Mouse (Mus musculus): ENCODE measurements at regions not wholly inside any gene's neighbourhood (a gene's known extent, or its start where the extent isn't known, plus 50 kb on each side); places are given as distances from the start of the nearest gene placed in this dataset.

- no peak overlapping the region for H3K27ac ChIP-seq (replicated peaks in 1 of 2; ENCODE audit: control insufficient read depth in 1 of 2, insufficient read depth in 1 of 2, low read depth in 2 of 2, low read length in 2 of 2)
- H3K27me3 ChIP-seq (ENCODE audit: control insufficient read depth, insufficient read depth, low read length): no peaks in the 10 kb centered on the region
- H3K36me3 ChIP-seq (ENCODE audit: control insufficient read depth, insufficient read depth, low read length): no peaks in the 10 kb centered on the region
- H3K4me1 ChIP-seq (ENCODE audit: control insufficient read depth in 2 of 2, insufficient read depth in 2 of 2, low read length in 2 of 2): no peaks in the 10 kb centered on the region
- H3K9ac ChIP-seq (ENCODE audit: low read length): no peak overlapping the region
- ATAC-seq (ENCODE audit: insufficient number of reproducible peaks, insufficient read depth, low FRiP score, low read depth): no peak
- H3K4me3 ChIP-seq (ENCODE audit: control insufficient read depth in 1 of 2, insufficient read depth in 1 of 2, low read depth in 1 of 2, low read length in 2 of 2): no peak overlapping the region
- 80% methylated on average over 2 of the region's 2 CpGs for WGBS
- H3K4me2 ChIP-seq (ENCODE audit: low read length): no peak overlapping the region
- no peaks in the 10 kb centered on the region for H3K9me3 ChIP-seq (ENCODE audit: control insufficient read depth, low read length)
These were observed 295.7 kb downstream of the Fut8 start for GRCm38 (mm10) chr12:77533606-77534005.

GRCm38 (mm10) chr12:77534079-77534478 is 296.2 kb downstream of the Fut8 start:
- H3K36me3 ChIP-seq (ENCODE audit: control insufficient read depth, insufficient read depth, low read length): no peaks in the 10 kb centered on the region
- no peak overlapping the region for H3K4me3 ChIP-seq (ENCODE audit: control insufficient read depth in 1 of 2, insufficient read depth in 1 of 2, low read depth in 1 of 2, low read length in 2 of 2)
- no peak for ATAC-seq (ENCODE audit: insufficient number of reproducible peaks, insufficient read depth, low FRiP score, low read depth)
- no peak overlapping the region for H3K27ac ChIP-seq (replicated peaks in 1 of 2; ENCODE audit: control insufficient read depth in 1 of 2, insufficient read depth in 1 of 2, low read depth in 2 of 2, low read length in 2 of 2)
- no peaks in the 10 kb centered on the region for H3K4me1 ChIP-seq (ENCODE audit: control insufficient read depth in 2 of 2, insufficient read depth in 2 of 2, low read length in 2 of 2)
- no peaks in the 10 kb centered on the region for H3K9me3 ChIP-seq (ENCODE audit: control insufficient read depth, low read length)
- no peak overlapping the region for H3K9ac ChIP-seq (ENCODE audit: low read length)
- no peaks in the 10 kb centered on the region for H3K27me3 ChIP-seq (ENCODE audit: control insufficient read depth, insufficient read depth, low read length)
- 60% methylated on average over 3 of the region's 3 CpGs for WGBS
- no peak overlapping the region for H3K4me2 ChIP-seq (ENCODE audit: low read length)

- H3K4me2 ChIP-seq (ENCODE audit: low read length): no peak overlapping the region
- H3K36me3 ChIP-seq (ENCODE audit: control insufficient read depth, insufficient read depth, low read length): no peaks in the 10 kb centered on the region
- ATAC-seq (ENCODE audit: insufficient number of reproducible peaks, insufficient read depth, low FRiP score, low read depth): no peak
- WGBS: 72% methylated on average over 3 of the region's 3 CpGs
- H3K27me3 ChIP-seq (ENCODE audit: control insufficient read depth, insufficient read depth, low read length): no peaks in the 10 kb centered on the region
- no peaks in the 10 kb centered on the region for H3K4me1 ChIP-seq (ENCODE audit: control insufficient read depth in 2 of 2, insufficient read depth in 2 of 2, low read length in 2 of 2)
- H3K9ac ChIP-seq (ENCODE audit: low read length): no peak overlapping the region
- H3K9me3 ChIP-seq (ENCODE audit: control insufficient read depth, low read length): no peaks in the 10 kb centered on the region
- H3K4me3 ChIP-seq (ENCODE audit: control insufficient read depth in 1 of 2, insufficient read depth in 1 of 2, low read depth in 1 of 2, low read length in 2 of 2): no peak overlapping the region
- H3K27ac ChIP-seq (replicated peaks in 1 of 2; ENCODE audit: control insufficient read depth in 1 of 2, insufficient read depth in 1 of 2, low read depth in 2 of 2, low read length in 2 of 2): no peak overlapping the region
These were observed 297.2 kb downstream of the Fut8 start for GRCm38 (mm10) chr12:77535147-77535546.

GRCm38 (mm10) chr12:77537139-77537848 is 299.4 kb downstream of the Fut8 start:
- H3K9ac ChIP-seq (ENCODE audit: low read length): no peak overlapping the region
- H3K27me3 ChIP-seq (ENCODE audit: control insufficient read depth, insufficient read depth, low read length): no peaks in the 10 kb centered on the region
- no peak overlapping the region for H3K4me2 ChIP-seq (ENCODE audit: low read length)
- H3K4me3 ChIP-seq (ENCODE audit: control insufficient read depth in 1 of 2, insufficient read depth in 1 of 2, low read depth in 1 of 2, low read length in 2 of 2): no peak overlapping the region
- no peaks in the 10 kb centered on the region for H3K9me3 ChIP-seq (ENCODE audit: control insufficient read depth, low read length)
- no peak overlapping the region for H3K27ac ChIP-seq (replicated peaks in 1 of 2; ENCODE audit: control insufficient read depth in 1 of 2, insufficient read depth in 1 of 2, low read depth in 2 of 2, low read length in 2 of 2)
- no peak for ATAC-seq (ENCODE audit: insufficient number of reproducible peaks, insufficient read depth, low FRiP score, low read depth)
- no peaks in the 10 kb centered on the region for H3K4me1 ChIP-seq (ENCODE audit: control insufficient read depth in 2 of 2, insufficient read depth in 2 of 2, low read length in 2 of 2)
- 69% methylated on average over 8 of the region's 8 CpGs for WGBS
- no peaks in the 10 kb centered on the region for H3K36me3 ChIP-seq (ENCODE audit: control insufficient read depth, insufficient read depth, low read length)

- Histone ChIP-seq H3K4me2 (ENCODE audit: low read length) (no peak overlapping the region), H3K4me3 (ENCODE audit: control insufficient read depth in 1 of 2, insufficient read depth in 1 of 2, low read depth in 1 of 2, low read length in 2 of 2) (no peak overlapping the region), H3K9ac (ENCODE audit: low read length) (no peak overlapping the region), H3K4me1 (ENCODE audit: control insufficient read depth in 2 of 2, insufficient read depth in 2 of 2, low read length in 2 of 2) (no peaks in the 10 kb centered on the region), H3K27me3 (ENCODE audit: control insufficient read depth, insufficient read depth, low read length) (no peaks in the 10 kb centered on the region), H3K9me3 (ENCODE audit: control insufficient read depth, low read length) (no peaks in the 10 kb centered on the region), H3K27ac (replicated peaks in 1 of 2; ENCODE audit: control insufficient read depth in 1 of 2, insufficient read depth in 1 of 2, low read depth in 2 of 2, low read length in 2 of 2) (no peak overlapping the region), H3K36me3 (ENCODE audit: control insufficient read depth, insufficient read depth, low read length) (no peaks in the 10 kb centered on the region)
- no peak for ATAC-seq (ENCODE audit: insufficient number of reproducible peaks, insufficient read depth, low FRiP score, low read depth)
- WGBS: 84% methylated on average over 10 of the region's 10 CpGs
These were observed 301.9 kb downstream of the Fut8 start for GRCm38 (mm10) chr12:77539661-77540431.

GRCm38 (mm10) chr12:77541051-77541765 is 303.3 kb downstream of the Fut8 start:
- H3K4me3 ChIP-seq (ENCODE audit: control insufficient read depth in 1 of 2, insufficient read depth in 1 of 2, low read depth in 1 of 2, low read length in 2 of 2): no peak overlapping the region
- H3K27me3 ChIP-seq (ENCODE audit: control insufficient read depth, insufficient read depth, low read length): no peaks in the 10 kb centered on the region
- no peak overlapping the region for H3K9ac ChIP-seq (ENCODE audit: low read length)
- no peak overlapping the region for H3K4me2 ChIP-seq (ENCODE audit: low read length)
- no peaks in the 10 kb centered on the region for H3K36me3 ChIP-seq (ENCODE audit: control insufficient read depth, insufficient read depth, low read length)
- H3K9me3 ChIP-seq (ENCODE audit: control insufficient read depth, low read length): no peaks in the 10 kb centered on the region
- ATAC-seq (ENCODE audit: insufficient number of reproducible peaks, insufficient read depth, low FRiP score, low read depth): no peak
- 63% methylated on average over 10 of the region's 10 CpGs for WGBS
- H3K4me1 ChIP-seq (ENCODE audit: control insufficient read depth in 2 of 2, insufficient read depth in 2 of 2, low read length in 2 of 2): no peaks in the 10 kb centered on the region
- no peak overlapping the region for H3K27ac ChIP-seq (replicated peaks in 1 of 2; ENCODE audit: control insufficient read depth in 1 of 2, insufficient read depth in 1 of 2, low read depth in 2 of 2, low read length in 2 of 2)

- Histone ChIP-seq H3K4me1 (ENCODE audit: control insufficient read depth in 2 of 2, insufficient read depth in 2 of 2, low read length in 2 of 2) (no peaks in the 10 kb centered on the region), H3K4me3 (ENCODE audit: control insufficient read depth in 1 of 2, insufficient read depth in 1 of 2, low read depth in 1 of 2, low read length in 2 of 2) (no peak overlapping the region), H3K27ac (replicated peaks in 1 of 2; ENCODE audit: control insufficient read depth in 1 of 2, insufficient read depth in 1 of 2, low read depth in 2 of 2, low read length in 2 of 2) (no peak overlapping the region), H3K36me3 (ENCODE audit: control insufficient read depth, insufficient read depth, low read length) (no peaks in the 10 kb centered on the region), H3K9ac (ENCODE audit: low read length) (no peak overlapping the region), H3K9me3 (ENCODE audit: control insufficient read depth, low read length) (no peaks in the 10 kb centered on the region), H3K27me3 (ENCODE audit: control insufficient read depth, insufficient read depth, low read length) (no peaks in the 10 kb centered on the region), H3K4me2 (ENCODE audit: low read length) (no peak overlapping the region)
- 73% methylated on average over 4 of the region's 4 CpGs for WGBS
- no peak for ATAC-seq (ENCODE audit: insufficient number of reproducible peaks, insufficient read depth, low FRiP score, low read depth)
These were observed 303.9 kb downstream of the Fut8 start for GRCm38 (mm10) chr12:77541826-77542225.
